Mouse (Mus musculus): Measurements from ENCODE around the gene Syt1. TPM values are rescaled to one million over a fixed set of nuclear protein-coding genes. Genes with fewer than 3 reads are reported as not detected.

Syt1 gene
- polyA plus RNA-seq, 2 experiments from 2014 or later, result not detected

GRCm38 (mm10) chr10:108636086-108636485 lies 374.7 kb downstream of the Syt1 start:
- no peak for ATAC-seq

- no peak for ATAC-seq
Measured at GRCm38 (mm10) chr10:108635616-108636015, 375.2 kb downstream of the Syt1 start.

GRCm38 (mm10) chr10:108630841-108631240 lies 379.9 kb downstream of the Syt1 start:
- ATAC-seq, result no peak

- ATAC-seq, result no peak
Measured at GRCm38 (mm10) chr10:108626404-108626803, 384.4 kb downstream of the Syt1 start.

- no peak for ATAC-seq
Measured at GRCm38 (mm10) chr10:108623002-108623401, 387.8 kb downstream of the Syt1 start.

- no peak for ATAC-seq
Measured at GRCm38 (mm10) chr10:108619861-108620260, 390.9 kb downstream of the Syt1 start.

GRCm38 (mm10) chr10:108619217-108619616 lies 391.6 kb downstream of the Syt1 start:
- ATAC-seq, result no peak

GRCm38 (mm10) chr10:108610057-108610644 lies 400.6 kb downstream of the Syt1 start:
- no peak for ATAC-seq

- ATAC-seq, result no peak
Measured at GRCm38 (mm10) chr10:108601672-108602412, 408.9 kb downstream of the Syt1 start.

- ATAC-seq, result no peak
Measured at GRCm38 (mm10) chr10:108600693-108601092, 410.1 kb downstream of the Syt1 start.

- no peak for ATAC-seq
Measured at GRCm38 (mm10) chr10:108597385-108597784, 413.4 kb downstream of the Syt1 start.

- no peak for ATAC-seq
Measured at GRCm38 (mm10) chr10:108596162-108596927, 414.4 kb downstream of the Syt1 start.

- no peak for ATAC-seq
Measured at GRCm38 (mm10) chr10:108589355-108589754, 421.4 kb downstream of the Syt1 start.

- ATAC-seq, result no peak
Measured at GRCm38 (mm10) chr10:108588924-108589323, 421.9 kb downstream of the Syt1 start.

- ATAC-seq, result no peak
Measured at GRCm38 (mm10) chr10:108583694-108584093, 427.1 kb downstream of the Syt1 start.

GRCm38 (mm10) chr10:108582397-108582730 lies 428.4 kb downstream of the Syt1 start:
- no peak for ATAC-seq

GRCm38 (mm10) chr10:108581555-108582396 lies 429.0 kb downstream of the Syt1 start:
- no peak for ATAC-seq

- ATAC-seq, result no peak
Measured at GRCm38 (mm10) chr10:108580786-108581420, 429.9 kb downstream of the Syt1 start.

- ATAC-seq, result no peak
Measured at GRCm38 (mm10) chr10:108579396-108579795, 431.4 kb downstream of the Syt1 start.

- no peak for ATAC-seq
Measured at GRCm38 (mm10) chr10:108577611-108578010, 433.2 kb downstream of the Syt1 start.

GRCm38 (mm10) chr10:108572764-108573163 lies 438.0 kb downstream of the Syt1 start:
- no peak for ATAC-seq

GRCm38 (mm10) chr10:108571104-108571503 lies 439.7 kb downstream of the Syt1 start:
- no peak for ATAC-seq

All from CD4-positive, CD25-positive, alpha-beta regulatory T cell, adult 4 months (primary cell).